Mouse (Mus musculus) right cerebral cortex, postnatal 25 days (tissue): ENCODE data around the gene Cyp2j12.
"Not testable (repeated sequence)": the region's sequence is repeated elsewhere in the genome, so short reads cannot be mapped to it uniquely, and the experiment has no call there.

Experiments used
- DNase-seq: peaks from one replicate; pipeline ENCODE4 v3.0.0; 2022

Cyp2j12 gene

DNA sequence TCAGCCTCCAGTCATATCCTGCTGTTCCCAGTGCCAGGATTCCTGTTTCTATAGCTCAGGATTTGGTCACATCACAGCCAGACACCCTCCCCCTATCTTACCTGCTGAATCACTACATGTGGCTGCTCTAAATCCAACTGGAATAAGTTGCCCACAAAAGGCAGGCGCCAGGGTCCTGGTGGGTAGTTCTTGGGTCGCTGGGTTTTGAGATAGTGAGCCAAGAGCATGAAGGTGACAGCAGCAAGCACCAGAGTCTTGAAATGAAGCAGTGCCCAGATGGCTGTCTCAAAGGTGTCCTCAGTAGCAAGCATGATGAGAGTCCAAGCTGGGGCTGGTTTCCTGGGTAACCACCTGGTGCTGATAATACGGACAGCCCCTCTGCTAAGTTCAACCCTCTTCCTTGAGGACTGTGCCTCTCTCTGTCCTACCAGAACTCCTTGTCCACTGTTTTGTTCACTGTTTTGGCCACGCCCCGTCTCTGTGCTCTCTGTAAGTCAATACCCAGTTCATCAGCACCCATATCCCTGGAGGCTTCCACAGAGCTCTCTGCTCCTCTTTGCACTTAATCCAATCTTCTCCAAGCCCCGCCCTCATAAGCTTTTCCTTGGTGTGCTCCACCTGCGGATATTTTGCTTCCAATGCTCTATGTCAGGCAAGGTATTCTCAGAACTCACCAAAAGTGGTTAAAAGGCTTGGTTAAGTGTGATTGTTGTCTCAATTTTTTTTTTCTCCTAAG is at the start of gene Cyp2j12:
Cyp2j12 (minus strand) TSS at position 421 of the 736 bp plus-strand sequence.
- no peak for DNase-seq

DNA sequence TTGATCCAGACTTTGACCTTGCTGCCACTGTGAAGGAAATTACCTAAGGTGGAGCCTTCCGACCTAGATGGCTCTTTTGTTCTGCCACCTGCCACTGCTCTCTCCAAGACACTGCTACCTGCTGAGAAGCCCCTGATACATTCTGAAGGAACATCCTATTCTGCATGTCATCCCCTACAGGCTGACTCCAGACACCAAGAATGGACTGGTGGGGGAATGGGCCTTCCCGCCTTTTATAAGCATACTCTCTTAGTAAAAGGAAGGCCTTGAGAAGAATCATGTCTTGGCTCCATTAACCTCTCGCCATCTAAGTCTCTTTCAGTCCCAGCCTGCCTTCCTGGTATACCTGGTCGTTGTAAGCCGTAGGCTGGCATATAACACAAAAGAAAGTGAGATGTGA is 48.4 kb upstream of the Cyp2j12 start:
- not testable (repeated sequence) for DNase-seq

DNA sequence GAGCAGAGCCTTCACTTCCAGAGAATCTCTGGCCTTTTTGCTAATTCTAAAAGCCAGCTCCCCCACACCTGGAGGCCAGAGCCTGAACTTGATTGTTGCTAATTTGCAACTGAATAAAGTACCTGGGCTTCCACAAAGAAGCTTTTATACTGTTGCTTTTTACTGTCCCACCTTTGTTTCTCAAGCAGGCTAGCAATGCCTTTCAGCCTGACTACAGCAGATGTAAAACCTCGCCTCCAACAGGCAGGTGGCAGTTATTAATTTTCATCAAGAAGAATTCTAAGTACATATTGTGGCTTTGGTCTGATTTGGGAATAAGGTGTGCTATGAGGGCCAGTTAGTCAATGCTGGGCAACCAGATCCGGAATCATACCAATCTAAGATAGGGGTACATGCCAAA is 47.7 kb upstream of the Cyp2j12 start:
- not testable (repeated sequence) for DNase-seq

DNA sequence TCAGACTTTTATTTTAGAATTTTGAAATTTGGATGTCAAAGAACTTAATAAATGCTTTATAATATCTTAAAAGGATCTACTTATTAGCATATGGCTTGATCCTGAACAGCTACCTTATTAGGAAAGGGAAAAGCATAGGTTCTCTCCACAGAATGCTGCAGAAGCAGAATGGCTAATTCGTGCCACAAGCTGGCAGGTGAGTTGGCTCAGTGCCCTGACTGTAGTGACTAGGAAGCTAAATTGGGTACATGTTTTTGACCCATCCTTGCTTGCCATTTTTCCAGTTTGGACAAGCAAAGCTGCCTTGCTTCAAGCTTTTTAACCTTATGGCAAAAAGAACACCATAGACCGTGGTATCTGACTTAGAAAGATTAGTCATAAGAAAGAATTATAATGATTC is 47.2 kb upstream of the Cyp2j12 start:
- not testable (repeated sequence) for DNase-seq

DNA sequence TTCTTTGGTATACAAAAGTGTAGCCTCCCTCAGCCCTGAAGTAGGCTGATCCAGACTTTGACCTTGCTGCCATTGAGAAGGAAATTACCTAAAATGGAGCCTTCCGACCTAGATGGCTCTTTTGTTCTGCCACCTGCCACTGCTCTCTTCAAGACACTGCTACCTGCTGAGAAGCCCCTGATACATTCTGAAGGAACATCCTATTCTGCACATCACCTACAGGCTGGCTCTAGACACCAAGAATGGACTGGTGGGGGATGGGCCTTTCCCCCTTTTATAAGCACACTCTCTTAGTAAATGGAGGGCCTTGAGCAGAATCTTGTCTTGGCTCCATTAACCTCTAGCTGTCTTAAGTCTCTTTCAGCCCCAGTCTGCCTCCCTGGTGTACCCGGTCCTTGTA is 43.8 kb upstream of the Cyp2j12 start:
- not testable (repeated sequence) for DNase-seq

DNA sequence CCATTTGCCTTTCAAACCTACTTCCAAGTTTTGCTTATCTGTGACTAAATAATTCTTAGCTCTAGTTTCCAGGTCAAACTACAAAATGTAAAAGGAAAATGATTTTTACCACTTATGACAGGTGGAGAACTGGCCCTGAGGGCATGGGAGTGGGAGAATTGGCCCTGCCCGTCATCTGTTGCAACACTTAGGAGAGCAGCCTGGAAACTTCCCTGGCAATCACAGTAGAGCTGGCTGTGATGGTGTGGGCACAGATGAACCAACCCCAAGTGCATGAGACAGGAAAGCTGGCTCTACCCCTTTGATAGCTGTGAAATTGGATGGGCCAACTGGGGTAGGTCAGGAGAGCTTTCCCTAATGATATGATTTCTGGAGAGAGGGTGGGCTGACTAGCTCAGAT is 21.9 kb upstream of the Cyp2j12 start:
- DNase-seq: no peak

DNA sequence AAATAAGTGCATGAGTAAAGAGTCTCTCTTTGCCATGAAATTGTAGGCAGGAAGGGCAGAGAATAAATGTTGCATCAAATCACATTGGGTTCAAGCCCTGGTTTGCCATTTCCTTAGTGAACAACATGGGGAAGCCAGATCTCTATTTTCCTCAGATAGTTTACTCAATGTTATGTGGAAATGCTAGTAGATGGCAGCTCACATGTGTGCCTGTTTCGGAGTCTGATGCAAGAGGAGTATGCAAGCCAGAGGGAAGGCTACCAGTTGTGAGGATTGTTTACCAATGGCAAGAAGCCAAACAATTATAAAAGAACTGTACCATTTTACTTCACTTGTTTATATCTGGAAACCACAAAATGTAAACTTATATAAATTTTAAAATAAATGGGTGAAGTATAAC is 20.6 kb upstream of the Cyp2j12 start:
- DNase-seq: no peak

DNA sequence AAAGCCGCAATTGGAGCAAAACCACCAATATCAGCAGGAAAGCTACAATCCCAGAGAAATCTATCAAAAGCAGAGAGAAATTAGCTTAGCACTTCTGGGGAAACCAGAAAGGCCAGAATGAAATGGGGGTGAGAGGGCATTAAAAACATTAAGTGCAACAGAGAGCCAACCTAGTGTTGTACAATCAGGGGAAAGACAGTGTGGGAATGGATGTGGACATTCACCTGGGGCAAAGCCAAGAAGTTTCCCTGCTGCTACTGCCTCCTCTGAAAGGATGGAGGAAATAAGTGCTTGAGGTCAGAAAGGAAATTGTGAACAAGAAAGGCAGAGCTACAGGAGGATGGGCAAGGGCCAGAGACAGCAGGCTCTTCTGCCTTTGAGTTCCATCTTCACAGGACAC is 1.7 kb downstream of the Cyp2j12 start:
- DNase-seq: no peak

DNA sequence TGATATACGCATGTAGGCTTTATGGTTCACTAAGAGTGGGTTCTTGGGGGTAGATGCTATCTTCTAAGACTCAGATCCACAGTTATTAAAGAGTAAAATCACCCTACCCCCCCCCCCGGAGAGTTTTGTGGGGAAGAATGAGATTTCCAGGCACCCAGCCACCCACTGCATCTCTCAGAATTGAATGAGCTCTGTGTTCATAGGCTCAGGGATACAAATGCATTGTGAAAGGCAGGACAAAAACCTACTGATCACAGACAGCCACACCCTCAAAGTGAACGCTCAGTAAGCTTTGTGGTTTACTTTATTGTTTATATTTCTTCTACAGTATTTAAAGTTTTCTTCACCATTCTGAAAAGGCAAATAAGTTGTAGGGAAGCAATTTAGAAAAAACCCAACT is 6.7 kb downstream of the Cyp2j12 start:
- DNase-seq: no peak

DNA sequence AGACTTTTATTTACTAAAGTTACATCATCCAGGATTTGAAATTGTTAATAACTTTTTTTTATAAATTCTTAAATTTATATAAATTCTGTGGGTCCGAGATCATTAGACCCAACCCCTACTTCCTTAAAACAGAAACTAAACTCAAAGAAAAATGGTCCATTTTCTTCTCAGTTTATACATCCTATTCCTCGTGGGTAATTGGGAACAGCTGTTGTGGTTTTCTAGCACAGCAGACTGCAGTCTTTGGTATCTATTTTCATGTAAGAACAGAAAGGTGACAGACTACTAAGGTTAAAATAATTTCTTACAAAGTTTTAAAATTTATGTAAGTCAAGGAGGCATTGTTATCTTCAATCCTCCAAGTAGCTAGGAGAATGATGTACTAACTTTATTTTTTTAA is 44.1 kb downstream of the Cyp2j12 start:
- DNase-seq: no peak

DNA sequence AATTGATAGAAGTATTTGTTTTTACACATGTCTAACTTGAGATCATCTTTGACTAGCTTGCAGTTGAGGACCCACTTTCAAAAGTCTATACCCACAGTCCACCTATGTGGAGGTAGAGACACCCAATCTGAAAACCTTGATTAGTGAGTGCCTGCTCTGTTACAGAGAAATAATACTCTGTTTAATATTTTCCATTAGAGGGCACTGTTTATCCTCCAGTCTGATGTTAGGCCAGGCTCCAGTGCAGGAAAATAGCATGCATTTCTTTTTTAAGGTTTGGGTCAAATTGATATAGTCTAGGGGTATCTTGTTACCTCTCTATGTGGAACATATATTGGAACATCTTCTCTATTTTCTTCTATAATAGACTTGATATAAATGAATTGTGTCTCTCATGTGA is 49.1 kb downstream of the Cyp2j12 start:
- no peak for DNase-seq

DNA sequence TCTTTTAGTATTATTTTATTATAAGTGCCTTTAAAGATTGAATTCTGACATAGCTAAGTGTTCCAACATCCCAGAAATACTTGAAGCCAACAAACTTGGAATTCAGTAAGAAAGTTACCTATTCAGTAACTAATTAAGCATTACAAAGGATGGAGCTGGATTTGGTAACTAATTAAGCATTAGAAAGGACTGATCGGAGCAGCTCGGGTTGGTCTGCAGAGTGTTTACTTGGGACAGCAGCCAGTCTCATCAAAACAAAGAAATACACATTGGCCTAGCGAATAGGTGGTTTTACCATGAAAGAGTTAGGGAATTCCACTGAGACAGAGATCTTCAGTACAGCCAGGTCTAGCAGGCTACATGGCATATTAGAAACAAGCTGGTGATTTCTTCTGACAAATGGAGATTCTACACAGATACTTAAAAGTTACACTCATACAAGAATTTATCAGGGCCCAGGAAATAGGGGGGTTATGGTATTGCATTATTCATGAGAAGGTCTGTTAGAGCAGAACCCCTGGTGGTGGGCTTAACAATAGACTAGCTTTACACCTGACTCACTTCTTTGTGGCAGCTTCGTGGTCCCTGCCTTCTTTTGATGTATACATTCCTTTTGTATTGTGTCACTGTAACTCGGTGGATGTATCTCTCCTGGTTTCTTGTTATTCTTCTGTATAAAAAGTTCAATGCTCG is 51.5 kb downstream of the Cyp2j12 start:
- not testable (repeated sequence) for DNase-seq

DNA sequence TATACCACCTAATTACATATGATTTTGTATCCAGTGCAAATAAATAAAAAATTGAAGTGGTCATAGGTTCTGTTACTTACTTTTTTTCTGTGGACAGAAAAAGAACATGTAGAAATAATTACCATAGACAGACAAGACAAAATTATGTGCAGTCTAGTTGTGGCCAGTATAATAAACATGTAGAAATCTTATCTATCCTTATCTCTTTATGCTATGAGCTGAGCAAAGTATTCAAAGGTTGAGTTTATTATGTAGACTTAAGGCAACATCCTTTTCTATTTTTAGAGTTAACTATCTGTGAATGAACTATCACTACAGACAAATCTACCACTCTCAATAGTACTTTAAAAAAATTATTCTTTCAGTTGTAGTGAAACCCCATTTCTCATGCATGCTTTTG is 62.6 kb downstream of the Cyp2j12 start:
- no peak for DNase-seq

DNA sequence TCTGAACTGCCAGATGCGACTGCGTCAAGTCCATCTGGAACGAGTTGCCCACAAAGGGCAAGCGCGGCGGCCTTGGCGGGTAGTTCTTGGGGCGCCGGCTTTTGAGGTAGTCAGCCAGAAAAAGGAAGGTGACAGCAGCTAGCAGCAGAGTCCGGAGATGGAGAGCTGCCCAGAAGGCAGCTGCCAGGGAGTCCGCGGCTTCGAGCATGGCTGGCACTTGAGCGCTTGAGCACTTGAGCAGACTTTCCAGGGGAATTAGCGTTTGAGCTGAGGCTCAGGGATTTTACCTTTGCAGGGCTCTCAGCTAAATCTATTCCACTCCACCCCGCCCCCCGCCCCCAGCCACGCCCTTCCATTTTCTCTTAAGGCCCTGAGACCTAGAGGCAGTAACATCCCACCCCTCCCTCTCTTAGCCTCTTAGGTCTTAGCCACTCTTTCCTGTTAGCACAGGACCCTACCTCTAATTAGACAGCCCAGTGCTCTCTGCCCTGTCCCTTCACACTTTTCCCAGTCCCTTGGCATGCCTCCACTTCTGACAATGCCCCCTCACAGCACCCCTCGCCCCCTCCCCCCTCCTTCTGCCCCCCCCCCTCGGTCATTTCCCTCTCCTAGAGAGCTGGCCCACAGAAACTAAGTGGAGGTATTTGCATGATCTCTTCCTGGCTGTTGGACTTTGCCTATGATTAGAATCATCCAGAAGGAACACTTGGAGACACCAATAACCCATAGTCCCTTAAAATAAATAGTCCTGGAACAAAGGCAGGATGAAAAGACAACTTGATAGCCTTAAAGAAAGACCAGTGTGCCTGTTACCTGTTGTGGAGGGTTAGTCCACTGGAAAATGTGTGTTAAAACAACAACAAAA is 63.5 kb downstream of the Cyp2j12 start, which contains the start of gene Cyp2j13:
Cyp2j13 (minus strand) TSS at position 286 of the 865 bp plus-strand sequence.
- DNase-seq: peak; percentile 25

DNA sequence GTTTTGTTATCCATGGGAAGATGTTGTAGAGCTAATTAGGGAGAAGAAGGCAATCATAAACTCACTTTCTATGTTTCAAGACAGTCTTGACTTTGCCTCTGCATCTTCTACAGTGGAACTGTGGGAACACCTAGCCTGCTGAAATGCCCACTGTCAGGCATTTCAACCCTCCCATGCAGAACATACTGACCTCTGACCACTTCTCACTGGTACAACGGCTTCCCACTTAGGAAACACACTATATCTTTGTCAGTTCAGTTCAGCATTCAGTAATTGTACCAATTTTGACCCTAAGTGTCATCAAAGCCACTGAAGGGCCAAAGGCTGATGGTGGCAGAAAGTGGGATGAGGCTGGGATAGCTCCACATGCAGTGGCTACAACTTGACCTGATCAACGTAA is 78.9 kb downstream of the Cyp2j12 start:
- no peak for DNase-seq

DNA sequence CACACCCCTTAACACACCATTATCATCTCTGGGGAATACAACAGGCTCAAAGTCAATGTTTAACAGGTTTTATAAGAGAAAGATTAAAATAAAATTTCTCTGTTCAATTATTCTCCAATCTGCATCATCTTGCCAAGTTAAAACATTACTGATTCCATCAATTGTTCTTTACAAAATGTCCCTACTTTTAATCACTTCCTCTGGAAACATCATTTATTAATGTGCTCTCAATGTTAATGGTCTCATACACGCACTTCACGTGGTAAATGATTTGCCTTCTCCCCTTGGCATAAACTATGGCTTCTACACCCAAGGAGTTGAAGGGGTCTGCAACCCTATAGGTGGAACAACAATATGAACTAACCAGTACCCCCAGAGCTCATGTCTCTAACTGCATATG is 80.8 kb downstream of the Cyp2j12 start:
- no peak for DNase-seq
